Mouse (Mus musculus): ENCODE measurements around the gene Sel1l.

Sel1l gene

DNA sequence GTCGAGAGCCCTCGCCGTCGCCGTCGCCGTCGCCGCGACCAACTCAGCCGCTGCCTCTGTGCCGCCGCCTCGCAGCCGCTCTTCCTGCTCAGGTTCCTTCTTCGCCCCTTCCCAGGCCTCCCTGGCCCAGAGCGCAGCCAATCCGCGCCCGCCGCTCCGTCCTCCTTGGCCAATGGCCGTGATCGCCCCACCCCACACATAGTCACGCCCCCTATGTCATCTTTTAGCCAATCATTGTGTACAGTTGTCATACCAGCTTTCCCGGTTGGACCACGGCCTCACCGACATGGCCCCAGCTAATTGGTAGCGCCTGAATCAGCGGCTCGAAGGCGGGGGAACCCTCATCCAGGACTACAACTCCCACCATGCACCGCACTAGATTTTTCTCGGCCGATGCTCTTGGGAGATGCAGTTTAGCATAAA, at the start of gene Sel1l:
TSS of gene Sel1l (minus strand) at position 113 of the 423 bp plus-strand sequence.
- DNase-seq (ENCODE audit: low read depth, low spot score) = peak; percentile 99

DNA sequence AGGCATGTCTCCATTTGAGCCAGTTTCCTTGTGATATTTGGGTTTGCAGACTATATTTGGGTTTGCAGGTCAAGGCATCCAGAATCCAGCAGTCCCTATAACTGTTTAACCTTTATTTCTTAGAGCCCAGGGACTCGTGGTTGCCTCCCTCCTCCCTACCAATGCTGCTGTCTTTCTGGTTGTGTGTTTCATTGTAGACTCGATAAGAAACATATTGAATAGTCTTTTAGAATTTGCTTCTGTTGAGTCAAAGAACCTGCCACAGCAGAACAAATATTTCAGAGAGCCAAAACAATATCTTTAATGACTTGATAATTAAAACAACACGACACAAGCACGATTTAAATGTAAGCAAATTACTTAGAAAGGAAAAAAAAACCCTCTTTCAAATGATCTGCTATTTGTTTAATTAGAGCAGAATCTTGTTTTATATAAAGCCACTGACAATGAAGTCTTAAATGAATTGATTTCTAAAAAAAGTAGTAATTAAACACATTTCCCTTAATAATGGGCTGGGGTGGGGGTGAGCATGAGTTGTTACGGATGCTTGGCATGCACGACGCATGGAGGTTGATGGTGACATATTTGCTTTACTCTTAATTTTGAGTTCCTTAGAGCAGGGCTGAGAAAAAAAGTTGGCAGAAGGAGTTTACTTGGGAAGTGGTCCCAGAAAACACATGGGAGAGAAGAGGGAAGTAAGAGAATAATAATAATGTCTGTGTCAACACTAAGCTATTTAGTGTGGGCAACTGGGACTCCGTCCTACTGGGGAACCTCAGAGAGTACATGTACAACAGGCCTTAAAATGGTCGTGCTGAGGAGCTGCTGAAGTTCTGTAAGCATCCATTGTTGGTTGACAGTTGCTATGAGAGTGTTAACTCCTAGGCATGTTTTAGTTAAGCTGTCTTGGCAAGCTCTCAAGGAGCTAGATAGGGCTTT, 43.9 kb upstream of the Sel1l start:
- no peak for DNase-seq (ENCODE audit: low read depth, low spot score)

DNA sequence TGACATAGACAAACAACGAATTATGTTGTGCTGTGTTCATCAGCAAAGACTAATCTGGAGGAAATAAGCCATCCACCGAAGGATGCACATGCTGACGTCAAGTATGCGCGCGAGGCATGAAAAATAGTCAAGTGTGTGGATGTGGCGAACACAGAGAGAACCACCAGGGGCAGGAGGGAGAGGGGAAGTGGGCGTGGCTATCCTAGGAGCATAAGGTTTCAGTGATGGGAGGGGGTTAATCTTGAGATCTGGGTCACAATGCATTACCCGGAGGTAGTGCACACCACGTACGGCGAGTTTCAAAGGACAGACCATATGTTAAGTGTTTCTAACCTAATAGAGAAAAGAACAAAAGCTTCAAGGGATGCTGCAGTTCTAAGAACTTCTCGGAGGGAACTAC, 31.5 kb upstream of the Sel1l start:
- DNase-seq (ENCODE audit: low read depth, low spot score) = peak; percentile 50

DNA sequence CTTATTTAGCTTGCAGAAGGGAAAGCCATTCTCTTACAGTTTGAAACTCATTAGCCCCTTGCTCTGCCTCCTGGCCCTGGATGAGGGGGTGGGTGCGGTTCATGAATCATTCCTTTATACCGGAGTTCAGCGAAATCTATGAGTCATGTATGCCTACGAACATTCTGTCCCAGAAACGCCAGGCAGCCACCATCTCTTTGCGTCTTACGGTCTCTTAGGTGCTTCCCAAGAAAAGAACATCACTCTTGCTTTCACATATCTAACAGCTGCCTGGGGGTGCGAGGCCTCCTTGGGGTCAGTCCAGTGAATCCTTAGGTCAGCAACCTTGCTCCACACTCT, 29.9 kb upstream of the Sel1l start:
- no peak for DNase-seq (ENCODE audit: low read depth, low spot score)

DNA sequence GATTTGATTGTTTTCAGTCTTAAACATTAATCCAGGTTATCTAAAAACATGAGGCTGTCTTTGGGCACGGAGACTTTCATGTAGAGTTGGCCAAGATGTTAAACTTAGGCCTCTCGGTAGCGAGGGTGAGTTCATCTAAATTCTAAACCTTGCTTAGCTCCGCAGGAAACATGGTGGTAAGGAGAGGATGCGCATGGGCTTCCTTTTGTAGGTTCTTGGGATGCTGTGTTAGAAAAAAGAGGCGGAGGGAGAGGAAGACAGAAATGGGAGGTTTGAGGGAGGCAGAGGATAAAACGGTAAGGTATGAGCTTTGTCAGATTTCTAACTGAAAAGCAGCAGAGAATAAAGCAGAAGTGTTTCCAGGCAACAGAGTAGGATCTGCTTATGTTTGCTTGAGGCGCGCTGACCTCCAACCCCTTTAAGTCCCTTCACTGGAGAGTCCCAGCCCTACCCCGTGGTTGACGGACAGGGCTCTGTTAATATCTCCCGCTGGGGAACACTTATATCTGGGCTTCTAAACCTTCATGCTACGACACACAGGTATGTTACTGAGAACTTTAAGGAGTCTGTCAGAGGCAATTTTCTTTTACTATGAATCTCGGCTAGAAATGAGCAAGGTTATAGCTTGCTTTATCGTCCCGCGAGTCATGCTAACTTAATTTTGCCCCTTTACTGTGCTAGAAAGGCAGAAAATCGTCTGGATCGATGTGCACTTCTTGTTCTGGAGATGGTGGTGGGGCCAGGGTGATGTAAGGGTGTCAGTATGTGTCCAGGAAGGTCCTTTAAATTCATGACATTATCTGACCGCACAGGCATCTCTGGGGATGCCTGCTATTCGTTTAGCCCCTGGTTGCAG, 29.3 kb upstream of the Sel1l start:
- no peak for DNase-seq (ENCODE audit: low read depth, low spot score)

DNA sequence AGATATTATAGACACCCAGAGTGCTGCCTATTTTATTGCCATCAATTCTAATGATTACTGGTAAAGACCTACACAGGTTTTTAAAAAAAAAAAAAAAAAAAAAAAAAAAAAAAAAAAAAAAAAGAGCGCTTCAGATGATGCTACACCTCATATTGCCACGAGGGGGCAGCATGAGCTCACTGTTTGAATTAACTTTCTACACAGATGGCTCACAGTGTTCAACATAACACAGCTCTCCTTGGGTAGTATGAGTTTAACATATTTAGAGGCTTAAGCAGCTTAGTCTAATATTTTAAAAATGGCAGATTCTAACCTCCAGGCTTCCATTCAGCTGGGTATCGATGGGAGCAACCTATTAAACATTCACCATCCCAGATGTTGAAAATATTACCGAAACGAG, 28.7 kb upstream of the Sel1l start:
- peak; percentile 56 for DNase-seq (ENCODE audit: low read depth, low spot score)

DNA sequence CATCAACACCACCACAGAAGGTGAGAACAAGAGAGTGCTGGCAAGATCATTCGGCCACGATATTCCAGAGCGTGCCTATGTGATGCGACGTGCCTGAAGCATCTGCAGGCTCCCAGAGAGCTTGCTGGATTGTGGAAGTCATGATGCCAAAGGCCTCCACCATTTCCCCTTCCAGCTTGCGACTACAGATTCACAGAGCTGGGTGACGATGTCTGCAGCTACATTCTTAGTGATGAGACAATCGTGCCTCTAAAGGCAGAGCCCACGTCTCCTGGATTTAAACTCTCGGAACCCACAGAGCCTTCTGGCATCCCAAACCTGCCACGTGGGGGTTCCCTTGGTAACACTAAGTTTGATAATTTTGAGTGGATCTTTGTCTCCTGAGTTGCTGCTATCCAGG, 21.7 kb upstream of the Sel1l start:
- no peak for DNase-seq (ENCODE audit: low read depth, low spot score)

DNA sequence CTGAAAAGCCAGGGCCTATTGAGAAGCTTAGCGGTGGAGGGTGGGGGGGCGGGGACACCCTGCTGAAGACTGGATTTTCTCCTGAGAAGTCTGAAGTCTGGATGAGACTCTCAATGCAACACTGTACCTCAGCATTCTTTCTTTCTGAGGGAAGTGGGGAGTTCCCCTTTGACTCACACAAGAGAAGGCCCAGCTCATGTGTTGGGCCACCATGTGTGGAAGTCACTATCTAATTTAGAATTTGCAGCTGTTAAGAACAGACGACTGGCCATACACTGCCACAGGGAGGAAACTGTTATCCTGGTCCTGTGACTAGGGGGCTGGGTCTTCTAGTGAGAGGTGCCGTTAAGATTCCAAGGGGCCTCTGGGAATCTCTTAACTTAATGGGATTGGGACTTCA, 20.4 kb upstream of the Sel1l start:
- DNase-seq (ENCODE audit: low read depth, low spot score) = no peak

DNA sequence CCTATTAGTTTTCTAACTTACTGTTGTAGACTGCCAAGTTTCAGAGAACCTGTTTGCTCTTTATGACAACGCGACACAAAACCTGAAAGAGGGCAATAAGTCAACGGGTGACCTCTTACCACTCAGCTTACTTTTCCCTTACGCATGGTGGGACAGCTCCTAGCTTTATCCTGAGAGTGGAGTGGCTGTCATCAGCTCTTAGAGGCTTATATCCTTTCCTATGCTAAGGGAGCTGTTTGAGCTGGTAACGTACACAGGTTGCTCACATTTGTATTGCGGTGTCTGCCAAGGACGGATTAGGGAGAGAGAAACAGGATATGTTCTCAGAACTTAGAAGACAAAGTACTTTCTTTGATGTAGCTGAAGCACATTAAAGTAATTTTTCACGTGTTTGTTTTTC, 5.4 kb upstream of the Sel1l start:
- no peak for DNase-seq (ENCODE audit: low read depth, low spot score)

DNA sequence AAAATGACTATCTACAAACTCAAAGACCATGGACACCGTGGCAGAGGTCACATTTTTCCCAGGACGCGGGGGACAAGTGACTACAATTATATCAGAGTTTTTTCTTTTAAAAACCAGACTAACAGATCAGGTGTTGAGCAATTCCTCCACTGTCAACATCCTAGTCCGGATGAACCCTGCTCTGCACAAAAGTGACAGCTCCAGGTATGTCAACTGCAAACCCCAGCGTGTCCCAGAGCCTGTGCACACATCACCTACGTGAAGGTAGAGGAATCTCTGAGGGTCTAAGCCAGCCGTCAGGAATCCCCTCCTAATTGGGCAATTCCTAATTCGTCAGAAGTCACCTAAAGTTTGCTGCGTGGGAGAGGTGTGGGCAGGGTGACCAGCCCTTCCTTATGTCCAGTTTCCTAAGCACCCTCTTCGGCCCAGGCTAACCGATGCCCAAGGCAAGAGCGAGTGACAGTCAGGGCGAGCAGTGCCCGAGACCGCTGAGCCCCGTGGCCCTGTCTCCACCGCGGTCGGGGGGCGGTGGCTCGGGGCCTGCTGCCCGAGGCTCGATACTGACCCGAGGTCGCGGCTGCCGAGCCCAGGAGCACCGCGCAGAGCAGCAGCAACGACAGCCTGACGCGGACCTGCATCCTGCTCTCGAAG, 438 bp downstream of the Sel1l start:
- DNase-seq (ENCODE audit: low read depth, low spot score) = no peak

DNA sequence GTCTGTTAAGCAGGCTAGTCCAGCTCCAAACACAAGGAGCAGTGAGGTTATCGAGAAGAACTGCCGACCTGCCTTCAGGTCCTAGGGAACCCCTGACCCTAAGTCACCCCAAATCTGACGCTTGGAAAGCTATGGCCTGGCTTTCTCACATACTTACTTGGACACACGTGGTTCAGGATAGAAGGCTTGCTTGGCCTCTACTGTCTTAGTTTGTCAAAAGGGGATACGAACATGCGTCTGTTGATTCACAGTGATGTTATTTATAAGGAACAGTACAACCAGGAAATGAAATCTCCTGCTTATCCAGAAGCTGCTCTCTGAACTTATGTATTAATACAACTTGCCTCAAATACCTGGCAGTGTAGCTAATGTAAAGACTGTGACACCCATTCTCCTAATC, 2.9 kb downstream of the Sel1l start:
- DNase-seq (ENCODE audit: low read depth, low spot score) = no peak

DNA sequence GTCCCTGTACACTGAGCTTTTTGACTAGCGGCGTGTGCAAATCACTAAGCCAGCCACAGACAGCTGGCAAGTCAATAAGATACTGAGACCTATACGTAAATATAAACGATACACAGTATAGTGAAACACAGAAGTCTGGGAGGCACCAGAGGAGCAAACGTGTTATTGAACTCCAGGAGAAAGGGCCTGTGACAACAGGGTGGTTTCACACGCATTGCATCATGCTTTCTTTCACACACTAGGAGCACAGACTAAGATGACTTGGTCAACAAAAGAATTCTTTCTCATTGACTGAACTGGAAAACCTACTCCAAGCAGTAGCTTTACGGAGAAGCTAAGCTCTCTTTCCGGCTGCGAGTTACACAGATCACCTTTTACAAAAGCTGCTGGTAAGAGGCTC, 3.6 kb downstream of the Sel1l start:
- no peak for DNase-seq (ENCODE audit: low read depth, low spot score)

DNA sequence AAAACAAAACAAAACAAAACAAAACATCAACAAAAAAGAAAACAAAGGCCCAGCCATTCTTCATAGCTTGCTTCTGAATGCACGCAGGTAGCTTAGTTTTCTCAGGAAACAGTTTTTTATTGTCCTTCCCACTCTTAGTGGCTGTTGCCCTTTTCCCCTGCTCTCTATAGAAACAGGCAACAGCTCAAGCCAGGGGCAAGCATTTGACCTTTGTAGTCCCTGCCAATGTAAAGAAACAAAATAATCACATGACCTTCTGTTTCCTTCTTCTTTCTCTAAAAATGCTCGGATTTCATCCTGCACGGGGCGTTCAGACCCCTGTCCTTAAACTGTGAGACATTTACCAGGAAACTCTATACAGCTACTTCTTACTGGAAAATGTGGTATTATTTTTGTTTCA, 4.4 kb downstream of the Sel1l start:
- DNase-seq (ENCODE audit: low read depth, low spot score) = peak; percentile 19

DNA sequence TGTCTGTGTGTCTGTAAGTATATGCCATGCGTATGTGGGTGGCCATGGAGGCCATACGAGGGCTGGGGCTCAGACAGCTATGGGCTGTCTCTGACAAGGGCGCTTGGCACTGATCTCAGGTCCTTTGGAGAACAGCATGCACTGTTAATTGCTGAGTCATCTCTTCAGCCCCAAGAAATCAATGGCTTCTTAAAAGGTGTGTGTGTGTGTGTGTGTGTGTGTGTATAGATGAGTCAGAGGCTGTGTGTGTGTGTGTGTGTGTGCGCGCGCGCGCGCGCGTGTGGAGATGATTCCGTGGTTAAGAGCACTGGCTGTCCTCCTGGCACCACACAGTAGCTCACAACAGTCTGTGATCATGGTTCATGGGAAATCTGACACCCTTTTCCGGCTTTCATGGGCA, 5.1 kb downstream of the Sel1l start:
- peak; percentile 12 for DNase-seq (ENCODE audit: low read depth, low spot score)

DNA sequence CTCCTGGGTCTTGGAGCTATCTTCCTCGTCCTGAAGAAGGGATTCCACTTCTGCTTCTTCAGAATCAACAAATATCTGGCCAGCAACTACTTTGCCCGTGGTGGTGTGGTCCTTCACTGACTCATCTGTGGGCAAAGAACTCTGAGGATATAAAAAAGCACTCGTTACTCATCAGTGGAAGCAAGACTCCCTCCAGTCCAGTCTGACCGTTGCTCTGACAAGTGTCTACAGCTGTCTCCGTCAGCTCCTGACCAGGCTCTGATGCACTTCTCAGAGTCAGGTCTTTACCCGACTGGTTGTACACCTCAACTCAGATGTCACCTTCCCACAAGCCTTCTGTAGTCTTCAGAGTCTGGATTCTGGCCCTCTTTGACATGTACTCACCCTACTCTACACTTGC, 7.2 kb downstream of the Sel1l start:
- DNase-seq (ENCODE audit: low read depth, low spot score) = no peak

DNA sequence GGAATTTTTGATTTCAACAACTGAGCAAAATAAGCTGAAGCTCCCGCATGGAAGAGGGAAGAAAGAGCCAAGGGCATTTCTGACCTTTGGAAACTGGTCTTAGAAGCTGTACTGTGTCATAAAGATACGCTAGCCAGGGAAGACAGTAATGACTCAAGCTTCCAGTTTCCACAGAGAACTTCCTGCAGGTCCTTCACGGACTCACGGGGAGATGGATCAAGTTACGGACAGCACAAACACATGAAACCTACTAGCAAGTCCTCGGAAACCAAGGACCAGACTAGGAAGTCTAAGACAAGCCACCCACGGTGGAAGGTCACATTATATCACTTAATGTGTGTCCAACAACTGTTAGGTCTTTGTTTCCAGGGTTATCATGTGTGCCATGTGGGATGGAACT, 10.7 kb downstream of the Sel1l start:
- no peak for DNase-seq (ENCODE audit: low read depth, low spot score)

DNA sequence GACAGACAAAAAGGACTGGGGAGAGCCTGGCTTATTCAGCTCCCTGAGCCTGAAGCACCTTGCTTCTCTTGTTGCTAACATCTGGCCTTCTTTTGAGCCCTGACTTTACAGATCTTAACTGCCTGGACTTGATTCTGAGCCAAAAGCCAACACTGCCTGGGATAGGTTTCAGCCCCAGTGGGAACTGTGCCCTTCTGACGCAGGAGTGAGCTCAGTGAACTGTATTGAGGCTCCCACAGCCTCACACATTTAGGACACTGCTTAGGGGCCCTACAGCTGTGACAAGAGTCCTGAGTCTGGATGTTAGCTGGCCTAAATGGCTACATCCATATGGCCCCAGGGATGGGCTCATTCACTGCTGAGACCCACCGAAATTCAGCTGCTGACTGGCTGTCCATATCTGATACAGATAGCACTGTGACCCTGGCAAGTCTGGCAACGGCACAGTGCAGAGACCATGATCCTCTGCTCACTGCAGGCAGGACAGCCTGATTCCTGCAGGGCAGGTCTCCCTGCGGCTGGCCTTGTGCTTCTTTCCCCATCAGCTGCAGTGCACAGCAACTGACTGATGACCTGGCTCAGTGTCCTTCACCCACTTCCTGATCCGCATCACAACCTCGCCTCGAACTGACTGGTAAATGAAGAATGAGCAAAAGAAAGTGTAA, 11.4 kb downstream of the Sel1l start:
- DNase-seq (ENCODE audit: low read depth, low spot score) = no peak

DNA sequence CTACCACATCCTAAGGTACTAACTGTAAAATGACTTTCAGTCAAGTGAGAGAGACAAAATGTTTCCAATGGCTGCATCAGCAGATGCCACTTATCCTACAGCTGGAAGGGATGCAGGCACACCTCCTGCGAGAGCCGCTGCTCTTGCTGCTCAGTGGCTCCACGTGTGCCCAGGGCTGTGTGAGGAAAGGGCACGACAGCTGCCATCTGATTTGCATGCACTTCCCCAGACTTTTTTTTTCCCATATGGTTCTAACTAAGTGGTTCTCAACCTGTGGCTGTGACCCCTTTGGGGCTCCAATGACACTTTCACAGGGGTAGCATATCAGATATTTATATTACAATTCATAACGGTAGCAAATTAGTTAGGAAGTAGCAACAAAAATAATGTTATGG, 15.0 kb downstream of the Sel1l start:
- DNase-seq (ENCODE audit: low read depth, low spot score) = no peak

DNA sequence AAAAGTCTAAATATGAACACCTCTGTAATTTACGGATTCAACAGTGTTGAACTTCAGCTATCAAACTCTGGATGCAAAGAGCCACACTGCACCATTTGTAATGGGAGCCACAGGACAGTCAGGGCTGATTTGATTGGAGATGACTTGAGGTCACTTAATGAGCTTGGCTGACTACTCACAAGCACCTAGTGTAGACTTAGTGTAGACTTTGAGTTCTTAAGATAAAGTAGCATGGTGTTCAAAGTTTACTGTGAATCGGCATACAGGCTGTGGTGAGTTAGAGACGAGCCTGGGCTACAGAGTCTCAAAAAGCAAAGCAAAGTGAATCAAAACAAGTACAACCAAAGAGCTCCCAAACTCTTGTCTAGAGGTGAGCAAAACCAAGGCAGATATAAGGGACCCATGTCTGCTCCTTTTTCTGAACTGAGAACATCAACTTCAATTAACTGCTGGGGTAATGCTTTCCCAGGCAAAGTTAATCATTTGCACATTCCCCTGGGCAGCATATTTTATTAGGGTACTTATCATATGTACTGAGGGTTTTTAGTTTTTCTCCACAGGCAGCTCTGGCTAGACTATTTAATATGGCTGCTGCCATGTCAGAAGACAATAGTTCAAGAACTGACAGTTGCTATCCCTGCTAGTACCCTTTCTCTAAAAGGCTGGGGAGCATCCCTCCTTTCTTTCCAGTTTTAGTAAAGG, 15.6 kb downstream of the Sel1l start:
- no peak for DNase-seq (ENCODE audit: low read depth, low spot score)

DNA sequence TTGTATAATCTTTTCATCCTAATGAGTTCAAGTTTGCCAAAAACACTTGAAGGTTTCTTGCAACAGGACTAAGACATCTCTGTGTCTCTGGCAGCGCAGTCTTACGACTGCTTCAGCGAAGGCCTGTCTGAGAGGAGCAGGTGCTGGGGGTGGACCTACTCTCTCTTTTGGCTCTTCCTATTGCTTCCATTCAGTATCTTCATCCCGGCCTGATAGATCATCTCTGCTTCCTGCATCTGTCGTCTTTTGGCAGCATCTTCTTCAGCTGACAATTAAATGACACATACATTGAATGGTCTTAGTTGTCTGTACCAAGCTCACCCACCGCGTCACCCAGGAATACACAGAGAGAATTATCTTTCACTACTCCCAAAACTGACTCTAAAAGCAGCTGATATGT, 17.5 kb downstream of the Sel1l start:
- DNase-seq (ENCODE audit: low read depth, low spot score) = no peak

DNA sequence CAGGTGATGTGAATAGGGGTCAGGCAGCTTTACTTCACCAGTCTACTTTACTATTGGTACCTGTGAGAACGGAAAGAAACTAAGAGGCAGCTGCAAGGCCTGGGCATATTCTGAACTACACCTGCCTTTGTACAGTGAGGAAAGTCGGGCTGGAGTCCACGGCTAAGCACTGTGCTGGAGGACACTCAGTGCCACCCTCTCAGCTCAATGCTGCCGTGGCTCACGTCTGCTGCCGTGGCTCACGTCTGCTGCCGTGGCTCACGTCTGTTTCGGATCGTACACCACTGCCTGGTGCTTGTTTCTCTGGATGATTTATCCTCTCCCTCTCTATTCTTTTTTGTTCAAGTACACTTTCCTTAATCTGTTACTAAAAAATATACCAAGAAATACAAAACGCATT, 28.5 kb downstream of the Sel1l start:
- no peak for DNase-seq (ENCODE audit: low read depth, low spot score)
